Mouse (Mus musculus) embryo, embryonic 9.5 days (tissue): Measurements from ENCODE around the gene Tns1.
A peak's percentile ranks its signal among the peaks of the same experiment; 100 is the strongest.
"Not testable (repeated sequence)": the region's sequence is repeated elsewhere in the genome, so short reads cannot be mapped to it uniquely, and the experiment has no call there.

Source experiments
- DNase-seq: peaks from one replicate; pipeline ENCODE4 v3.0.0-alpha.2; 2017; ENCODE audit errors: extremely low spot score

Tns1 gene

DNA sequence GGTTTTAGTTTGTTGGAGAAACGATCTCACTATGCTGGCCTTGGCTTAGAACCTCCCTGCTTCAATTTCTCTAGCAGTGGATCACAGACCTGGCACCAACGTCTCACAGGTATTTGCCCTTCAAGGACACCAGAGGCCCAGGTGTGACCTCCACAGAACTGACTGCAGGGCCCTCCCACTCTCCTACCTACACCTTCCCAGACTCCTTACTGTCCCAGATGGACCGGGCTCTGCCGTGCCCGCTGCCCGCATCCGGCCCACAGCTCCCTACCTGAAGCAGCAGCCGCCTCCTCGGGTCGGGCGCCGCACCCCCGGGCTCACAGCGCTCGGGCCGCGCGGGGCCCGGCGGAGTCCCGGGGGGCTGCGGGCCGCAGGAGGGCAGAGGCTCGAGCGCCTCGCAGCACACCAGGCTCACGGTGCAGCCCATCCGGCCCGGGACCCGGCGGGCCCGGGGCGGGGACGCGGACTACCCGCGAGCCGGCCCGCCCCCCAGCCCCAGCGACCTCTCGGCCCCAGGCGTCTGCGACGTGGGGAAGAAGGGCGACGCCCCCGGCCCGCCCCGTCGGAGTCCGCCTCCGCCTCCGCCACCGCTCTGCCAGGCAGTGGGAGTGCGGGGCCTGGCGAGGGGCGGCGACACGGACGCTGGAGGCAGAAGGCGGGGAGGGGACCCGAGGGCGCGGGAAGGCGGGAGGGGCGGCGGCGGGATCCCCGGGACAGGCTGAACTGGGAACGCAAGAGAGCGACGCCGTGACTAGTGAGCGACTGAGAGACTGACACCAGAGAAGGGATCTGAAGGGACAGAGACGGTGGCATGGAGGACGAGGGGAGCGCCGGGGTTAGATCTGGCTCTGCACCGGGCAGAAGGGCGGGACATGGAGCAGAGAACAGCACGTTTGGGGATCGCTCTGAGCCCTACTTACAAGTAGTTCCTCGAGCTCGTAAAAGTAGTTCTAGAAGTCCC is at the start of gene Tns1:
Gene Tns1, minus strand, starts transcription at position 429 of the 961 bp plus-strand sequence.
- peak; percentile 58 for DNase-seq

DNA sequence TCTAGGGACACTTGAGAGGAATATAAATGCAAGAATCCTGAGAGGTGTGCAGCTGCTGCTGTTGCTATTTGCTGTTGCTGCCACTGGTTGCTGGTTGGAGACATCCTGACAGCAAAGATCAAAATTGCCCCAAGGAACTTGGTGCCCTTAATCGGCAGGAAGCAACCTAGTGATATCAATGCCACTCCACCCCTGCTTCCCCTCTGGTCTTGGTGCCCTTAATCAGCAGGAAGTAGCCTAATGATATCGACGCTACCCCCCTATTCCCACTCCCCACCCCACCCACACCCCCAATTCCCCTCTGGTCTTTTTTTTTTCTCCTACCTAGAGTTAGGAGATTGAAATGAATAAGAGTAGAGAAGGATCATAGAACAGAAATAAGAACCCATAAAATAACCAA is 48.5 kb upstream of the Tns1 start:
- DNase-seq = no peak

DNA sequence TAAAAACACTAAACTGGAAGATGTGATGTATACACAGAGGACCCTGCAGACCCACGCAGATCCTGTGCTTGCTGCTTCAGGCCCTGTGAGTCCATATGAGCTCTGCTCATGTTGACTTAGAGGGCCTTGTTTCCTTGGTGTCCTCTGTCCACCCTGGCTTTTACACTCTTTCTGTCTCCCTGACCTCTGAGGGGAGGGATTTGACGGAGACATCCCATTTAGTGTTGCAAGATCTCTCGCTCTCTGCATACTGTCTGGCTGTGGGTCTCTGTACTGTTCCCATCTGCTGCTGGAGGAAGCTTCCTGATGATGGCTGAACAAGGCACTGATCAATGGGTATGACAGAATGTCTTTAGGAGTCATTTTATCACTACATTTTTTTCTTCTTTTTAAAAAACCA is 45.5 kb upstream of the Tns1 start:
- no peak for DNase-seq

DNA sequence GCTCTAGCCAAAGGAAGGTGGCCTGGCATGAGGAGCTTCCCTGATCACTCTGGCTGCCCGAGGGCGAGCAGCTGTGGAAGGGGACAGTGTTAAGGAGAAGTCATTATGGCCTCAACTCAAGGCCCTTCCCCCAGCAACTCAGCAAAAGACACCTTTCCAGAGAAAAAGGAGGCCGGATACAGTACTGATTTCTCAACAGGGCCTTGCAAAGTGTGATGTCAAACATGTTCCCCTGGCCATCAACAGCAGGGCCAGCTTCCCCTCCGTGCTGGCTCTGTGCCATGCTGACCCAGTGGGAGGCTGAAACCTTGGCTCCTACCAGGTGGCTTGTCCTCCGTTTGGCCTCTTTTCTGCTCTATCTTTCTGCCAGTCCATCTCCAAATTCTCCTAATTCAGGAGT is 42.9 kb upstream of the Tns1 start:
- DNase-seq = no peak

DNA sequence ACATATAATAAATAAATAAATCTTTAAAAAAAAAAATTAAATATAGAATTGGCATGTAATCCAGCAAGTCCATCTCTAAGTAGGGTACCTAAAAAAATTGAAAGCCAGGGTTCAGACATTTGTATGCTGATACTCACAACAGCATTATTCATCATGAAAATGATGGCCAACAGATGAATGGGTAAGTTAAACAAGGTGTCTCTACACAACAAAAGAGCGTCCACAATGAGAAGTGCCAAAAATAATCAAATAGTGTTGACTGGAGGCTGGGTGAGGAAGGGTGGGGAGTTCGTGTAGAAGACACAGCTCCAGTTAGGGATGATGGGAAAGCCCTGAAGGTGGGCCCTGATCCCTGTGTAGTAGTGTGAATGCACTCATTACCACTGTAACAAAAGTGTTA is 35.8 kb upstream of the Tns1 start:
- no peak for DNase-seq

DNA sequence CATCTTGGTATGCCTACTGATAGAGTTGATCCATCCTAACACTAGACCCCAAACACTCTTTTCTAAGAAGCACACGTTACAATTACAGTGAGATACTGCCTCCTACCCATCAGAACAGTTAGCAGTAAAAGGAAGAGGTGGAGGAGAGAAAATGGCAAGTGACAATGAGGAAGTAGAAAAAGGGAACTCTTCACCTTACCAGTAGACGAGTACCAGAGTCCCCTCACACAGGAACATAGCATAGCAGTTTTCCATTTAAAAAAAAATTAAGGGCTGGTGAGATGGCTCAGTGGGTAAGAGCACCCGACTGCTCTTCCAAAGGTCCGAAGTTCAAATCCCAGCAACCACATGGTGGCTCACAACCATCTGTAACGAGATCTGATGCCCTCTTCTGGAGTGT is 35.4 kb upstream of the Tns1 start:
- not testable (repeated sequence) for DNase-seq

DNA sequence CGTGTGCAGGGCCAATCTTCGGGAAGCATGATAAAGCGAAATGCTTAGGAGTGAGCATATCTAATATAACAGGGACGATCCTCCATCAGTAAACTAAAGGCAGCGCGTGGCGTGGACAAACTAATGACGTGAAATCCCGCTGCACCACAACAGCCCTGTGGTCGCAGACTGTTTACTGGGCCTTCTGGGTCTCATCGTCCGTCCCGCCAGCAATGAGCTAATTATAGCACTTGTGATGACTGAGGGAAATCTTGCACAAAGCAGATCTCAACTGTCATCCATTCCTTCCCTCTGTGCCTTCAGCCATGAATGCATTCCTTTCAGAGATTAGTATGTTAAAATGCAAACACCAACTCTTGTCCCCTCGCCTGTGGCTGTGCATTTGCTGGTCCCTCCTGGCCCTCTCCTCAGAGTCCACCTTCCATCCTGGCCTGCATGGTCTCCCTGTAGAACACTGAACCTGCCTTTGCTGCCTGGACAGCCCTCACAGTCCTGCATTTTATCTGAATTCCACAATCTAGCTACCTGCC is 32.2 kb upstream of the Tns1 start:
- no peak for DNase-seq

DNA sequence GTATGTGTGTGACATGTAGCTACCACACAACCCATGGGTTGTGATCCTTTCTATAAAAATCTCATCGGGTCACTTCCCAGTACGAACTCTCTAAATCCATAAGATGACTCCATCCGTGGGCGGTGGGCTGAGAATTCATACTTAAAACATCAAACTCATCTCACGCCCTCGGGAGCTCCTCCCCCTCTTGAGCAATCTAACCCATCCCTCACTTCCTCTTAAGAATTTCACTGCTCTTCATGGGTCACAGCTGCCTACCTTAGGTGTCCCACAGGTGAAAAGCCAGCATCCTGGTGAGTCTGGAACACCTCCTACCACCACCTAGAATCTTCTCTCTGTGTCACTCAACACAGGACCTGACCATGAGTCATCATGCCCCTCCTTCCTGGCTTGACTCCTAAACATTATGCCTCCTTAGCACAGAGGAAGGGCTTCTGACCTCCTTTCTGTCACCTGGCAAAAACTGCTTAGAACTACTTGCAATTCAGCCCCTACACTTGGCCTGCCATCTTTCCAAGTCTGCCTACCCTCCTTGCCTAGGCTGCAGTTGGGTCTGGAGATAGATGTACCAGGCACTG is 31.3 kb upstream of the Tns1 start:
- DNase-seq = no peak

DNA sequence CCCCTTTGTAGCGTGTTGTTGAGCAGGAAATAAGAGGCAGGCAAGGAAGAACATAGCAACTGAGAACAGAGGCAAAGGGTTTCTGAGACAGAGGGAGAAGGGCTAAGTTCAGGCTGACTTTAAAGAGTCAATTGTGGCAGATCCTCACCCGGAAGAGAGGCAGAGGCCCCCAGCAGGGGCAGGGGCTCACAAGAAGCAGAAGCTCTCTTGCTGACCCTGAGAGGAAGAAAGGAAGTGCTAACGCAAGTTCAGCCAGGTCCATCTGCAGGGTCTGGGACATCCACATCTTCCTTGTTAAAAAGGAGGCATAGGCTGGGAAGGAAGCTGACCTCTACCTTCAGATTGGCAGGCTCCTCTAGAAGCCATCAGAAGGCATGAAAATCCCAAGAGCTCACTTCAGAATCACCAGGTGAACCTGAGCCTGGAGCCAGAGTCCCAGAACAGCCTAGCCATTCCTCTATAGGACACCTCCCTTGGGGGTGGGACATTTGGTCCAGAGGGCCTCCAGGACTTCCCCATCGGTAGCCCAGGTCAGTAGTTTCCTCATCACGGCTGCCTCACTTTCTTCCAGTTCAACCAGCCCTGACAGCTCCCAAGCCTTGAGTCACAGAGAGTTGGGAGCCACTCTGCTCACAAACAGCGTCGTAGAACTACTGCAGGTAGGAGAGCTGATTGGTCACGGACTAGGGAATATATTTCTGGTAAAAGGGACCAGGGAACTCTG is 29.4 kb upstream of the Tns1 start, which contains the start of gene Cxcr2:
Gene Cxcr2, plus strand, starts transcription at position 529 of the 724 bp plus-strand sequence.
- DNase-seq = no peak

DNA sequence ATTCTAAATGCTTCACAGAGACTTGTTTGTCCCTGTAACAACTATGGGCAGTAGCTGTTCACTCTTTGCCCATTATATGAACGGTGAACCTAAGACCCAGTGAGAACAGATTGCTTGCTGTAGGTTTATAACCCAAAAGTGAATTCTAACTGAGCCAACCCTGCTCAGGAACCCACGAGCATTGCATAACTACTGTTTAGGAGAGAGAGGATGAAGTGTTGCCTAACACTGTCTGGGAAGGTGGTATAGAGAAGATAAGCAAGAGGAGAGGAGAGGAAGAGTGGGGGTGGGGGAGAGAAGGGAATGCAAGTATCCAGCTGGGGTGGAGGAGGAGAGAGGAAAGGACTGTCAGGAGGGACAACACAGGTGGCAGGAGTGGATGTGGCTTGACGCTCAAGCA is 26.8 kb upstream of the Tns1 start:
- DNase-seq = no peak

DNA sequence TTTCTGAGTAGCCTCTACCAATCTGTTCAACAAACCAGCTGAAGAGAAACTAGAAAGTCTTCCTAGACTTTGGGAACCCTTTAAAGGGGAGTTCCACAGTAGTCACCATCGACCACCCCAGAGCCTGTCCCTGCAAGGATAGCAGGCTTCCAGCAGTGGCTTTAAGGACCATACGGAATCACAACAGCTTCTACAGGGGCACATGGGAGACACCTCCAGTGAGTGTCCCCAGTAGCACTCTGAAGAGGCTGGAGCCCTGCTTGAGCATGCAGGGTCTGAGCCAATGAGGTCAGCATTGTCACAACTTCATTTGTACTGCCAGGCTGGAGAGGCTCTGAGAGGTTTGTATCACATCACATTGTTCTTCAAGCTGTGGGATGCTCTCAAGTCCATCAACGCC is 25.9 kb upstream of the Tns1 start:
- DNase-seq = no peak

DNA sequence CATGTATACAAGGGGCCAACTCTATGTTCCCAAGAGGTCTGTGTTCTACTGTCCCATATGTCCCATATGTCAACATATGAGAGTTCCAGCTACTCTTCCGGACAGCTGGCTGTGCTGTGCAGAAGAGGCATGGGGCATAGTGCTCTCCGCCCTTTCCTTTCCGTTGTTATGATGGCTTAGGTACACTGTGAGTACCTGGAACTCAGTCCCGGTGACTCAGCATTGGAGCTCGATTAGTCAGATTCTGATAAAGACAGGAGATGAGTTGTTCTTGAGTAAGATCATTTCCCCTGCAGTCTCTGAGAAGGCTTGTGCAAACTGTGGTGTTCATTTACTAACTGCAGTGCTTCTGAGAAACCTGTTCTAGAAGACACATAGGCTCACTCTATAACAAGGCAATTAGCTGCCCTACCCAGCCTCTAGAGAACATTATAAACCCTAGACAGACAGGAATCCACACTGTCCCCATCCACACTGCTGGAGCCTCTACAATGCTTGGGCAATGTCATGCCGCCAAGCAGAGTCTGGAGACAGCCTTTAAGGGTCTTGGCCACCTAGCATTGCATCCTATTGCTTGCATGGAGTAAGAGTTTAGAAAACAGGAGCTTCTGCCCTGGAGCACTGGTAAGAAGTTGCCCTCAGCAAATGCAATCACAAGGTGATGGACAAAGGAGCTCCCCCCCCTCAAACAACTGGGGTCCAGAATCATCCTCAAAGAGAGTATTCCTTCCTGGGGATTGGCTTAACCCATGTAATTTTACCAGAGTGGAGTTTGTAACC is 25.0 kb upstream of the Tns1 start:
- DNase-seq = no peak

DNA sequence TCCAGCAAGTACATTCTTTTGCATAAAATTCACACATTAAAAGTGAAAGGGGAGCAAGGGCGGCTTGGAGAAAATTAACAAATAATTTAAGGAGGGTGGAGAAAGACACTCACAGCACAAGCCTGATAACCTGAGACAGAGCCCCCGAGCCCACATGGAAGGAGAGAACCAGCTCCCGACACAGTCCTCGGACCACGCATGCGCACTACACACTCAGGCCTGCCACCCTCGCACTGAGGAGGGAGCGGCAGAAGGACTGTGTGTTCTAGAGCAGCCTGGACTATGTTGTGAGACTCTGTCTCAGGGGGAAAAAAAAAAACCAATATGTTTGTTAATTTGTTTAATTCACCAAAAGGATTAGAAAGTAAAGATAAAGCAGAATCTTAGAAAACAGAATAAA is 17.5 kb upstream of the Tns1 start:
- DNase-seq = no peak

DNA sequence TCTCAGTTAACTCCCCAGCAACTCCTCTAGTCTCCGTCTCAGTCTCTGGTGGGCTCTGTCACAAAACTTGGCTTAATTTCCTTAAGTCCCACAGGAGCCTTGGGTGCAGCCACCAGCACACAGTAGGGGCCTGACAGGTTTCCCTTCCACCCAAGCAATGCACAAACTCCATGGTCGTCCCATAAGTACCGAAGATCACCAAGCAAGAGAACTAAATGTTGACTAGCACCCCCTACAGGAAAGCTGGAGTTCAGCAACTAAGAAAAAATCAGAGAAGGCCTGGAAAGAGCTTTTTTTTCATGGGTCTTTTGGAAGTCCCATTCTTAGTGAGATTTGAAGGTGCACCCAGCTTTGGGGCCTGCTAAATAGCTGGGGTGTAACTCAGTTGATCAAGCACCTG is 15.2 kb upstream of the Tns1 start:
- no peak for DNase-seq

DNA sequence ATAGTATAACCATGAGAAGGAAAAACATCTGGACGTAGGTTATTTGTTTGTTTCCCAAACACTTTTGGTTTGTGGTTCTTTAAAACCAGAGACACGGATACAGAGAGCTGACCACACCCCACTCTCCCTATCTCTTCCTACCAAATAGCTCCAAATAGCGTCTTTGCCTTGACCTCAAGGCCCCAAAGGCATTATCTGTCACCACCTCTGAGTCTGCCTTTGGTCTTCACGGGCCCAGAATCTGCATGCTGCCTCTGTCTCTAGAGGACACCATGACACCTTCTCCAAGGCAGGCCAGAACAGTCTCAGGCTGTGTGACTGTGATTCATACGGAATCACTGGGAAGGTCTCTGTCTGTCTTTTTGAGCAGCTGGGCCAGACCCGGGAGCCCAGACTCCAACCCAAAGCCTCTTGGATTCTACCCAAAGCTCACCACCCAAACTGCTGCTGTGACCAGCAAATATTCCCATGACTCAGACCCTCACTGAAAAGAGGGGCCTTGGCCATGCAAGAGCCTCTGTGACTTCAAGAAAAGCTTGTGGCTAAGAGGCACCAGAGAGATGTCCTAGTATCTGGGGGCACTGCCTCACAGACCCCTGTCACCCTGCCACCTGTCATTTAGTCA is 11.2 kb upstream of the Tns1 start:
- DNase-seq = no peak

DNA sequence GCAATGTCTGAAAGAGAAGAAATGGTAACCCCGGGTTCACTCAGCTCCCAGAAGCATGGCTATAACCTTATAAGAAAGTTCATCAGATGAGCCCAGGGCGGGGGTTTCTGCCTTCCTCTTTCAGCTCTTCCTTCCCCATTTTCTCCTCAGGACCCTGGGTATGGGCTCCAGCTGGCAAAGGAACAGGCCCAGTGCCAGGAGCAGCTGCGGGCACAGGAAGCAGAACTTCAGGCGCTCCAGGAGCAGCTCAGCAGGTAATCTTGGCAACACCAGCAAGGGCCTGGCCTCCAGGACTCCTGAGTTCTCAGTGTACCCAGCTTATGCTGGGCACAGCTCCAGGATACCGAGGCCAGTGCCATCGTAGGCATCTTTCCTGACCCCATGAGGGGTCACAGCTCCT is 9.7 kb upstream of the Tns1 start:
- no peak for DNase-seq

DNA sequence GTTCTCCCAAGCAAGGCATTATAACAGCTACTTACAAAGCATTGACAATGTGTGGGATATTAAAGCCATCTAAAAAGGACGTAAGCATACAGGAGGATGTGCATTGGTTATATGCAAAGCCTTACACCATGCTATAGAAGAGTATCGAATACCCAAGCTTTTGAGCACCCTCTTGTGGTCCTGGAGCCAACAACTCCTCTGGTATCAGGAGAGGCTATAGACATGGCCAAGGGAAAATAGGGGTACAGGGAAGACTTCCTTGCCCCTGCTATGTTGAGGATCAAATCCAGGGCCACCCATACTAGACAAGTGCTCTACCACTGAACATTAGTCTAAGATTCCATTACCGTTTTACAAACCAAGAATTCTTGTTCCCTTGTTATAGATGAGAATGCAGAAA is 7.8 kb upstream of the Tns1 start:
- DNase-seq = no peak

DNA sequence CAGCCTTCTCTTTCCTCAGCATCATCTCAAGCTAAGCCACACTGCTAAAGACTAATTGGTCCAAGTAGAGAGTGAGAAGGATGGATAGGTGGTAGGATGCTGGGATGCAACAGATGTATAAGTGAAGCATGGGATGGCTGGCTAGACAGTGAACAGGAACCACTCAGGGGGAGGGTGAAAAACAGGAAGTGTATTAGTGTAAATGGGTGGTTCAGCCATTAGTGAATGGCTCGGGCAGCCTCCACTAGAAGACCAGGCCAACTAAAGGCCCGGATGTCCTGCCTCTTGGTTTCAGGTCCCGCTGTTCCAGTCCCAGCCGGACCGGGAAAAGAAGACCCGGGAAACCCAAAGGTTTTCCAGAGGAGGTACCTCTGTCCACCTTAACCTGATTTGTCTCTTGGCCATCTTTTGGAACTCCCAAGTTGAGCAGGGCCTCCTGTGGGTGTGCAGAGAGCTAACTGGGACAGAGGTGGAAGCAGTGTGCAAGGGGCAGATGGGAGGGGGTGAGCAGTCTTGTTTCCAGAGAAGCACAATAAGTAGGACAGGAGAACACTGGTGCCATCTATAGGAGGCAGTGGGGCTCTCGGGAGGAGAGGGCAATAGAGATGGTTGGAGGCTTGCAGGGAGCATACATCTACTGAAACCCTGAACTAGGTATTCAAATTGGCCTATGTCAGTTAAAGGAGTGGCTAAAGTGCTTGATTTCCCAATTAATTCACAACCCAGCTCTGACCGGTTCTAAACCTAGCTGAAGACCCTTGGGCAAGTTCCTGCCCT is 6.8 kb upstream of the Tns1 start:
- DNase-seq = no peak

DNA sequence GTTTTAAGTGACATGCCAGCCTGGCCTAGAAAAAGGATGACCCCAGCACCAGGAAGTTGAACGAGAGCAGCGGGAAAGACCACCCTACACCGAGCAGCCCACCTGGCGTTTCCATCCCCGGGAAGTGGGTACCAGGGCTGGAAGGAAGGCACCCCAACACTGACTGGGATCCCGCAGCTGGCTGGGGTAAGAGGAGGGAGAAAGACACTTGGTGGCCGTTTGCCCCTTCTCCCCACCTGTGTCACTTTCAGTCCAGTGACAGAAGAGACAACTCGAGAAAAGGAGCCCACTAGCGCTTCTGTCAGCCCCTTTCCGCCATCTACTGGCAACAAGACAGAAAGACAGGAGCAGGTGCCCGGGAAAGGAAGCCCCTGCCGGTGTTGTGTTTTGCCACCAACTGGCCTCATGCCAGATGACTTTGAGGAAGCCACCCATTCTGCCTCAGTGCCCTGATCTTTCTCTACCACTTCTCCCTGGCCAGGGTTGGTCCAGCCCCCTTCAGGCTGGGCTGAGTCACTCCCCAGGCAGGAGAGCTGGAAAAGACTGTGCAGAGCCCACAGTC is 823 bp upstream of the Tns1 start, which contains the start of gene Rufy4:
Gene Rufy4, plus strand, starts transcription at position 551 of the 562 bp plus-strand sequence.
- DNase-seq = peak; percentile 82

DNA sequence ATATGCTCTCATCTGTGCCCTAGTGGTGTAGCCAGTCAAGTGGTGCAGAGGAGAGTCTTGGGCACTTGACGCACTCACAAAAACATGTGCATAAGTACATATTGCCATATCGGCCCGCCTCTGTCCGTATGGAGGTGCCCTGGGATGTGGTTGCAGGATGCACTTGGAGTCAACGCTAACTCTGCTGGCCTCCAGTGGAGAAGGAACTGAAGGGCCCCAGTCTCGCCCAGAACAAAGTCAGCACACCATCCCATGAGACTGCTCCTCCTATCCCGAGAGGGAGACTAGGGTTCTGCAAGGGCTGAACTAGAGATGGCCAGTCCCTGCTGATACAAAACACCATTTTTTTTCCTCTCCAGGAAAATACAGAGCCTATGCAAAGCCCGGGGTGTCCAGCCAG is 1.0 kb downstream of the Tns1 start:
- DNase-seq = no peak
